Mouse (Mus musculus) lung, postnatal 0 days (tissue): ENCODE measurements around the gene St3gal3.

Experiments used
- CTCF ChIP-seq: IDR thresholded peaks from 2 replicates; pipeline ENCODE4 v1.5.1; 2016; ENCODE audit warnings: antibody characterized with exemption, mild to moderate bottlenecking
- EP300 ChIP-seq: IDR thresholded peaks from 2 replicates; pipeline ENCODE4 v1.6.1; 2016; ENCODE audit warnings: antibody characterized with exemption, mild to moderate bottlenecking, control low read depth

DNA sequence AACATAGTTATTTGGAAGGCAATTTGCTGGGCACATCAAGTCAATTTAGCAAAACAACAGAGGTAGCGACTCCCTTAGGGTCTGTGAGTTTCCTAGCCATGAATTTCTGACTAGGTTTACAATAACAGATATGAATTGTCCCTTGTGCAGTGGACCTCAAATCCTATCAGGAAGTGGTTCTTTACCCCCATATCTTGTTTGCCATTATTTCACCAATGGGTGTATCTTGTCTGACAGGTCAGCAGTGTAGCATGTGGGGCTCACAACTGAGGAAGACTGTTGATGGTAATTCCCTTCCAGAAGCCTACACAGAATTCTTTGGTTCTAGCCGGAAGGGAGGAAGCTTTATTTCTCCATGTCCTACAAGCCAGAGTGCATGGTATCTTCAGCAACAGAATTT lies 213.4 kb downstream of the St3gal3 start:
- no peak for TF ChIP-seq EP300
- TF ChIP-seq CTCF = no peak
